Mouse (Mus musculus) embryonic facial prominence, embryonic 14.5 days (tissue): ENCODE data around the gene Tbc1d9b. TPM values are rescaled to one million over a fixed set of nuclear protein-coding genes. Genes with fewer than 3 reads are reported as not detected.

ENCODE experiments used
- ATAC-seq: fragments of 200-750 bp; cut with Nextera tagmentation; 2 replicates; pipeline ENCODE4 v1.8.0; 2017; ENCODE audit warnings: low read depth, moderate number of reproducible peaks, moderate TSS enrichment
- DNase-seq: peaks from one replicate; pipeline ENCODE4 v3.0.0-alpha.2; 2015; ENCODE audit warnings: low spot score
- H3K27ac ChIP-seq: fragments of 300-500 bp; sonication (generic); replicated peaks from 2 replicates; pipeline ENCODE4 v1.5.1; 2014; ENCODE audit warnings: low read depth, mild to moderate bottlenecking, low read length, moderate library complexity
- H3K27me3 ChIP-seq: fragments of 300-500 bp; sonication (generic); replicated peaks from 2 replicates; pipeline ENCODE4 v1.6.1; 2014; ENCODE audit warnings: low read length; ENCODE audit not compliant: control insufficient read depth, insufficient read depth
- H3K36me3 ChIP-seq: fragments of 300-500 bp; sonication (generic); 2 replicates; pipeline ENCODE4 v1.6.1; 2014; ENCODE audit warnings: low read length, mixed read lengths; ENCODE audit not compliant: control insufficient read depth, insufficient read depth
- H3K4me1 ChIP-seq: fragments of 300-500 bp; sonication (generic); 2 replicates; pipeline ENCODE4 v1.6.1; 2014; ENCODE audit warnings: antibody characterized with exemption, low read length; ENCODE audit not compliant: control insufficient read depth, insufficient read depth
- H3K4me2 ChIP-seq: fragments of 300-500 bp; sonication (generic); 2 replicates; pipeline ENCODE4 v1.6.1; 2014; ENCODE audit warnings: low read depth, mild to moderate bottlenecking, low read length, moderate library complexity, mixed read lengths
- H3K4me3 ChIP-seq: fragments of 300-500 bp; sonication (generic); 2 replicates; pipeline ENCODE4 v1.5.1; 2014; ENCODE audit warnings: low read depth, mild to moderate bottlenecking, low read length
- H3K9ac ChIP-seq: fragments of 300-500 bp; sonication (generic); 2 replicates; pipeline ENCODE4 v1.6.1; 2014; ENCODE audit warnings: low read depth, mild to moderate bottlenecking, low read length, moderate library complexity, mixed read lengths
- H3K9me3 ChIP-seq: fragments of 300-500 bp; sonication (generic); 2 replicates; pipeline ENCODE4 v1.6.1; 2016; ENCODE audit warnings: low read length; ENCODE audit not compliant: control insufficient read depth
- WGBS: fragments of 180-500 bp; shearing (Covaris S2); extraction: QIAGEN DNeasy Blood & Tissue Kit; methylation state at CpG from one replicate; pipeline ENCODE4 v1.1.7; 2014; 5-methylcytosine and 5-hydroxymethylcytosine counted together
- polyA plus RNA-seq: library from polyadenylated mRNA; unstranded; fragments of >200 nt; fragmentation: Nextera tagmentation; extraction: Ambion mirVana; gene quantifications from 2 replicates; pipeline ENCODE4 v1.2.1, GENCODE M21; 2014

Gene Tbc1d9b
- polyA plus RNA-seq, 1 experiment from 2014 or later, result 40.1 TPM

- Histone ChIP-seq H3K9me3 (no peaks in the 10 kb centered on the region), H3K4me1 (peaks cover 17% of the 10 kb centered on the region), H3K4me2 (no peak overlapping the region), H3K9ac (no peak overlapping the region), H3K36me3 (peaks cover 1% of the 10 kb centered on the region), H3K27ac (no peak overlapping the region), H3K4me3 (no peak overlapping the region), H3K27me3 (no peaks in the 10 kb centered on the region)
- 67% methylated on average over 11 of the region's 11 CpGs for WGBS
- ATAC-seq (no peak), DNase-seq (peak; percentile 44)
These were observed 81.9 kb downstream of the Tbc1d9b start for GRCm38 (mm10) chr11:50212848-50213758.

- ATAC-seq, result no peak
- H3K4me1 ChIP-seq, result peaks cover 8% of the 10 kb centered on the region; the same call in 1 of the 2 replicates
- H3K9ac ChIP-seq, result no peak overlapping the region
- no peaks in the 10 kb centered on the region for H3K27me3 ChIP-seq
- WGBS, result 92% methylated on average over 6 of the region's 6 CpGs
- no peak overlapping the region for H3K27ac ChIP-seq
- DNase-seq, result no peak
- H3K4me3 ChIP-seq, result no peak overlapping the region
- no peak overlapping the region for H3K4me2 ChIP-seq
- no peaks in the 10 kb centered on the region for H3K36me3 ChIP-seq
- H3K9me3 ChIP-seq, result no peaks in the 10 kb centered on the region
These were observed 83.4 kb downstream of the Tbc1d9b start for GRCm38 (mm10) chr11:50214631-50215030.

GRCm38 (mm10) chr11:50215633-50216032, 84.4 kb downstream of the Tbc1d9b start:
- Histone ChIP-seq H3K9me3 (no peaks in the 10 kb centered on the region), H3K4me3 (no peak overlapping the region), H3K27me3 (no peaks in the 10 kb centered on the region), H3K9ac (no peak overlapping the region), H3K4me2 (no peak overlapping the region), H3K27ac (no peak overlapping the region), H3K4me1 (peaks cover 8% of the 10 kb centered on the region; the same call in 1 of the 2 replicates), H3K36me3 (no peaks in the 10 kb centered on the region)
- WGBS, result 22% methylated on average over 9 of the region's 9 CpGs
- DNase-seq (no peak), ATAC-seq (no peak)

DNA sequence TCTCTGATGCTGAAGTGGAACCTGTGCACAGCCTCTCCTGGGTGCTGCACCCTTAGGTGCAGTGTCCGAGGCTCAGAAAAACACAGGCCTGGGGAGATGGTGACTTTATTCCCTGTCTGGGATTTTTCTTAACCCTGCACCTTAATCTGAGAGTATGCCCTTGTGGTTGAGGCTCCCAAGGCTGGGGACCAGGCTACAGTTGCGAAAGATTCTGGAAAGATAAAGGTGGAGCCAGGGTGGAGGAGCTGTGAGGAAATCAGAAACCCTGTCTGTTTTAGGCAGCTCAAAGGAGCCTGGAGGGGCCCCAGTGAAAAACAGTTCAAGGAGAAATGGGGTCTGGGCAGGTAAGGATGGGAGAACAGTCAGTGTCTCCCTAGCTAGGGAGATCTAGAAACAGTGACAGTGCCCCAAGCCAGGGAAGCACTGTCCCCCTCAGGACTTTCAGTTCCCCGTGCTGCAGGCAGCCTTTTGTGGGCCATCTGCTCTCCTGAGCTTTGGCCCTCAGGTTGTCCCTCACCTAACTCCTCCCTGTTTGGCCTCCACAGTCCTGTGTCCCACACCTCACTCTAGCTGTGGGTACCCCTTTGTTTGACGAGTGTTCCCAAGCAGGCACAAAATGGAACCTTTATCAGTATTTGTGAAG, 85.6 kb downstream of the Tbc1d9b start:
- no peak overlapping the region for H3K9ac ChIP-seq
- DNase-seq (no peak), ATAC-seq (no peak)
- no peak overlapping the region for H3K27ac ChIP-seq
- H3K9me3 ChIP-seq, result no peaks in the 10 kb centered on the region
- WGBS, result 75% methylated on average over 4 of the region's 4 CpGs
- H3K27me3 ChIP-seq, result no peaks in the 10 kb centered on the region
- H3K36me3 ChIP-seq, result no peaks in the 10 kb centered on the region
- no peak overlapping the region for H3K4me2 ChIP-seq
- H3K4me3 ChIP-seq, result no peak overlapping the region
- H3K4me1 ChIP-seq, result peaks cover 4% of the 10 kb centered on the region; the same call in 1 of the 2 replicates

- H3K4me2 ChIP-seq, result no peak overlapping the region
- no peaks in the 10 kb centered on the region for H3K27me3 ChIP-seq
- ATAC-seq (no peak), DNase-seq (no peak)
- 75% methylated on average over 4 of the region's 4 CpGs for WGBS
- no peak overlapping the region for H3K4me3 ChIP-seq
- no peaks in the 10 kb centered on the region for H3K9me3 ChIP-seq
- no peaks in the 10 kb centered on the region for H3K36me3 ChIP-seq
- H3K4me1 ChIP-seq, result peaks cover 4% of the 10 kb centered on the region; the same call in 1 of the 2 replicates
- H3K9ac ChIP-seq, result no peak overlapping the region
- no peak overlapping the region for H3K27ac ChIP-seq
These were observed 86.6 kb downstream of the Tbc1d9b start for GRCm38 (mm10) chr11:50217811-50218210.

- DNase-seq, result no peak
- H3K36me3 ChIP-seq, result no peaks in the 10 kb centered on the region
- H3K4me3 ChIP-seq, result no peak overlapping the region
- peaks cover 4% of the 10 kb centered on the region; the same call in 1 of the 2 replicates for H3K4me1 ChIP-seq
- no peak for ATAC-seq
- no peaks in the 10 kb centered on the region for H3K9me3 ChIP-seq
- no peak overlapping the region for H3K9ac ChIP-seq
- no peak overlapping the region for H3K4me2 ChIP-seq
- 49% methylated on average over 2 of the region's 2 CpGs for WGBS
- H3K27ac ChIP-seq, result no peak overlapping the region
- no peaks in the 10 kb centered on the region for H3K27me3 ChIP-seq
These were observed 88.6 kb downstream of the Tbc1d9b start for GRCm38 (mm10) chr11:50219833-50220232.

Other genes starting within 250 kb of the Tbc1d9b start
- gene Rasgef1c, start 229.6 kb upstream of the Tbc1d9b start, polyA plus RNA-seq, result 1.1 and 1.4 TPM in 2 replicates
- 75.5 and 80.3 TPM in 2 replicates for gene Rnf130, start 106.0 kb upstream of the Tbc1d9b start, polyA plus RNA-seq
- gene Mrnip, start 43.0 kb downstream of the Tbc1d9b start, polyA plus RNA-seq, result 17.7 and 19.8 TPM in 2 replicates
- gene Sqstm1, start 79.4 kb downstream of the Tbc1d9b start, polyA plus RNA-seq, result 239 and 247 TPM in 2 replicates
- gene Mgat4b, start 79.5 kb downstream of the Tbc1d9b start, polyA plus RNA-seq, result 22.5 and 22.6 TPM in 2 replicates
- gene Ltc4s, start 107.2 kb downstream of the Tbc1d9b start, polyA plus RNA-seq, result 3.7 and 5.2 TPM in 2 replicates
- gene Maml1, start 160.9 kb downstream of the Tbc1d9b start, polyA plus RNA-seq, result 10.0 and 10.7 TPM in 2 replicates
- gene Canx, start 194.3 kb downstream of the Tbc1d9b start, polyA plus RNA-seq, result 258 and 271 TPM in 2 replicates
- 0.35 TPM in 1 of 2 replicates, not detected in the other for gene Cby3, start 223.1 kb downstream of the Tbc1d9b start, polyA plus RNA-seq
- gene Hnrnph1, start 245.6 kb downstream of the Tbc1d9b start, polyA plus RNA-seq, result 386 and 420 TPM in 2 replicates